Mouse (Mus musculus) embryonic fibroblast, embryonic 13.5 days (primary cell): ENCODE results near the gene Zfp184.

ENCODE experiments used
- CTCF ChIP-seq: IDR thresholded peaks from 2 replicates; pipeline ENCODE4 v1.5.1; 2011; ENCODE audit warnings: mild to moderate bottlenecking, control low read depth, low read length, moderate library complexity, borderline replicate concordance; ENCODE audit not compliant: insufficient read depth
- POLR2A ChIP-seq: IDR thresholded peaks from 2 replicates; pipeline ENCODE4 v1.6.1; 2011; ENCODE audit warnings: low read depth, mild to moderate bottlenecking, control low read depth, low read length, moderate library complexity

GRCm38 (mm10) chr13:22005605-22006333, 60.9 kb downstream of the Zfp184 start:
- no peak for TF ChIP-seq CTCF
- TF ChIP-seq POLR2A: no peak
